In genomic region chrX:108366981-108367380, GRCm38 (mm10) we compare ENCODE assay signal across 22 mouse cellular contexts.
A peak's percentile ranks its signal among the peaks of the same experiment; 100 is the strongest.
DNase-seq lines count a peak whose midpoint lies in the region; ATAC-seq and TF ChIP-seq lines count a peak whose summit lies in the region.
"Had no signal": no experiment of that assay in that cellular context is flagged by ENCODE, and none has a peak within 500 bp of the region (broad histone marks: within the 10 kb centered on the region; RNA-seq: fewer than 3 reads in every experiment).

No protein-coding gene starts in this region.

- H3K4me3 ChIP-seq in MEL (ENCODE audit: control insufficient read depth in 1 of 2, insufficient read depth in 1 of 2, low read depth in 2 of 2, low read length in 2 of 2) = no peak overlapping the region

- TF ChIP-seq RAD21 in MEL (IDR thresholded peaks at IDR 0.05; ENCODE audit: low read depth, low read length) = no peak

- no peak for TF ChIP-seq CTCF in MEL (IDR thresholded peaks at IDR 0.05 in 2 of 3, conservative IDR thresholded peaks at IDR 0.05 in 1 of 3; ENCODE audit: control insufficient read depth in 1 of 3, insufficient read depth in 1 of 3, low read depth in 2 of 3, low read length in 3 of 3, poor library complexity in 1 of 3, severe bottlenecking in 1 of 3)

- peaks cover 0 to 12% of the 10 kb centered on the region in 2 experiments; a peak in 2 of 4 replicates for H3K36me3 ChIP-seq in MEL (ENCODE audit: control insufficient read depth in 1 of 2, insufficient read depth in 2 of 2, low read length in 2 of 2)
- H3K36me3 ChIP-seq: G1E had no signal

- peak; percentile 69 to 71 for TF ChIP-seq EP300 in MEL (IDR thresholded peaks at IDR 0.05; ENCODE audit: low read depth in 1 of 2, low read length in 2 of 2)

- H3K4me1 ChIP-seq in MEL (ENCODE audit: control insufficient read depth in 1 of 2, insufficient read depth in 2 of 2, low read length in 2 of 2) = peaks cover 0 to 8% of the 10 kb centered on the region in 2 experiments; a peak in 2 of 4 replicates

- no peaks in the 10 kb centered on the region for H3K9me3 ChIP-seq in MEL (replicated peaks; ENCODE audit: insufficient read depth, low read length)
- H3K9me3 ChIP-seq: G1E had no signal

- no peak overlapping the region for H3K27ac ChIP-seq in MEL (ENCODE audit: control insufficient read depth, low read depth, low read length)

- ATAC-seq in CD4-positive, CD25-positive, alpha-beta regulatory T cell, adult 4 months = no peak
- ATAC-seq: activated CD4-positive, CD25-positive, alpha-beta regulatory T cell, adult 4 months; Patski had no signal

- DNase-seq in 416B (ENCODE audit: low read depth) (peak; percentile 0), MEL (ENCODE audit: low read depth, low spot score) (peak; percentile 59)
- DNase-seq in adrenal gland, adult (ENCODE audit: inconsistent age in 2 of 2, low spot score in 1 of 2) = no peak
- DNase-seq: adrenal gland, adult 2 months; adrenal gland, adult 8-10 months; adrenal gland, postnatal 10 days; adrenal gland, postnatal 14 days; adrenal gland, postnatal 25 days; adrenal gland, postnatal 36 days; B cell, adult 2 months; cerebellum, adult 11 months; cerebellum, adult 11-12 months; cerebellum, adult 18-20 months; cerebellum, adult 2 months; cerebellum, adult 8-10 months; cerebellum, adult 9-10 months; cerebellum, adult 9-11 months had no signal

- no peak for TF ChIP-seq POLR2A in MEL (IDR thresholded peaks at IDR 0.05; ENCODE audit: control insufficient read depth in 1 of 2, insufficient read depth in 1 of 2, low read depth in 1 of 2, low read length in 2 of 2, poor library complexity in 1 of 2)

- H3K9ac ChIP-seq in MEL (ENCODE audit: control insufficient read depth, low read depth, low read length, poor library complexity, severe bottlenecking) = no peak overlapping the region

- H3K79me2 ChIP-seq in MEL (ENCODE audit: control insufficient read depth, insufficient read depth, low read length, poor library complexity) = no peaks in the 10 kb centered on the region

- no peaks in the 10 kb centered on the region for H3K27me3 ChIP-seq in MEL (ENCODE audit: control insufficient read depth in 1 of 2, insufficient read depth in 2 of 2, low read length in 2 of 2)
- H3K27me3 ChIP-seq: CH12.LX had no signal

TF ChIP-seq in MEL, 35 proteins besides CTCF, POLR2A, EP300 and RAD21:
- TF ChIP-seq UBTF (IDR thresholded peaks at IDR 0.05; ENCODE audit: borderline replicate concordance, insufficient read depth, low read depth, low read length) (no peak), CHD1 (IDR thresholded peaks at IDR 0.05; ENCODE audit: low read depth, low read length) (no peak), TCF12 (IDR thresholded peaks at IDR 0.05; ENCODE audit: low read depth, low read length) (peak; percentile 63), MYC (IDR thresholded peaks at IDR 0.05; ENCODE audit: low read depth, low read length) (no peak), GATA1 (IDR thresholded peaks at IDR 0.05; ENCODE audit: low read depth, low read length) (peak; percentile 65), MAFK (IDR thresholded peaks at IDR 0.05; ENCODE audit: borderline replicate concordance, low read depth, low read length) (no peak), ZMIZ1 (IDR thresholded peaks at IDR 0.05; ENCODE audit: low read depth, low read length) (no peak), MEF2A (IDR thresholded peaks at IDR 0.05; ENCODE audit: extremely low read depth, insufficient replicate concordance, low read depth, low read length, poor library complexity, severe bottlenecking) (no peak), USF2 (IDR thresholded peaks at IDR 0.05; ENCODE audit: borderline replicate concordance in 1 of 2, insufficient read depth in 1 of 2, low read depth in 1 of 2, low read length in 2 of 2) (no peak), MAZ (IDR thresholded peaks at IDR 0.05; ENCODE audit: low read depth, low read length) (no peak), POLR2AphosphoS5 (IDR thresholded peaks at IDR 0.05; ENCODE audit: borderline replicate concordance, low read depth, low read length) (no peak), BHLHE40 (IDR thresholded peaks at IDR 0.05; ENCODE audit: borderline replicate concordance, low read depth, low read length) (no peak), RCOR1 (IDR thresholded peaks at IDR 0.05; ENCODE audit: low read depth, low read length) (0 out of 2 replicates have a peak, but pooled peaks have one; percentile 60), KAT2A (conservative IDR thresholded peaks at IDR 0.05; ENCODE audit: low read depth, low read length) (no peak), MYB (IDR thresholded peaks at IDR 0.05; ENCODE audit: low read depth, low read length) (no peak), NELFE (IDR thresholded peaks at IDR 0.05; ENCODE audit: low read depth, low read length) (no peak), MXI1 (IDR thresholded peaks at IDR 0.05; ENCODE audit: low read depth, low read length) (no peak), E2F4 (IDR thresholded peaks at IDR 0.05; ENCODE audit: borderline replicate concordance, low read depth, low read length) (no peak), ETS1 (IDR thresholded peaks at IDR 0.05; ENCODE audit: low read depth, low read length) (0 out of 2 replicates have a peak, but pooled peaks have one; percentile 32), ZNF384 (IDR thresholded peaks at IDR 0.05; ENCODE audit: low read depth, low read length) (peak; percentile 61), ZKSCAN1 (IDR thresholded peaks at IDR 0.05; ENCODE audit: low read depth, low read length) (no peak), MAX (IDR thresholded peaks at IDR 0.05; ENCODE audit: low read length) (no peak), HCFC1 (IDR thresholded peaks at IDR 0.05; ENCODE audit: low read depth, low read length) (no peak), JUND (IDR thresholded peaks at IDR 0.05; ENCODE audit: low read depth, low read length) (no peak), CHD2 (IDR thresholded peaks at IDR 0.05; ENCODE audit: low read length) (no peak), TBP (IDR thresholded peaks at IDR 0.05; ENCODE audit: low read depth, low read length) (no peak)

Comparison
In these comparisons a context has a peak if more than half of its experiments do, and no peak if none do; other contexts are left out.
1. DNase-seq: peak in 416B (single experiment) and MEL (single experiment); none in adrenal gland, adult (0 of 2).